Mouse (Mus musculus) liver, postnatal 0 days (tissue): ENCODE results near the gene Igf1.

Source experiments
- CTCF ChIP-seq: sonication (generic); IDR thresholded peaks from 2 replicates; pipeline ENCODE4 v1.5.1; 2016; ENCODE audit warnings: antibody characterized with exemption, low read depth
- EP300 ChIP-seq: IDR thresholded peaks from 2 replicates; pipeline ENCODE4 v1.6.1; 2016; ENCODE audit warnings: antibody characterized with exemption, low read depth, mild to moderate bottlenecking

DNA sequence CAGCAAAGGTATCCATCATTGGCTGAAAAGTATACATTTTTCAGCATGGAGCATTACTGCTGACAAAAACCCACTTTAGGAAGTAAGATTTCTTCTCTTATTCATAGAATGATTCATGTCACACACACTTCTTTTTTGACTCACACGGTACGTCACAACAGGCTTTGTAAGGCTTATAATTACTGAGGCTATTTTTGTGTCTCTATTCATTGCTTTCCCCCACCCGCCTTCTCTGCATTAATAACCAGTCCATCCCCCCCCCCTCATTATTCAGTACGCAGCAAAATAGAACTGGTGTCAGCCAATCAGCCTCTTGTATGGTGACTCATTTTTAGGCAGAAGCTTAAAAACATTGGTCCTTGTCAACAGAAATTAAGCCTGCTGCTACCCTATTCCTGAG, 41.2 kb upstream of the Igf1 start:
- TF ChIP-seq CTCF = no peak
- no peak for TF ChIP-seq EP300
